Mouse (Mus musculus) kidney, postnatal 36 days (tissue): ENCODE data around the gene Lgi1.
A peak's percentile ranks its signal among the peaks of the same experiment; 100 is the strongest.

Experiments
- DNase-seq, 2 experiments: peaks; one replicate each; pipeline ENCODE4 v3.0.0; 2021 to 2022; ENCODE audit warnings: mixed read lengths in 2 of 2

Gene Lgi1

GRCm38 (mm10) chr19:38328010-38328409 lies 63.7 kb downstream of the Lgi1 start:
- no peak for DNase-seq

- DNase-seq, result peak; percentile 39 to 49
These were observed 64.9 kb downstream of the Lgi1 start for GRCm38 (mm10) chr19:38329257-38329656.

GRCm38 (mm10) chr19:38331072-38331471 lies 66.7 kb downstream of the Lgi1 start:
- DNase-seq, result no peak

DNA sequence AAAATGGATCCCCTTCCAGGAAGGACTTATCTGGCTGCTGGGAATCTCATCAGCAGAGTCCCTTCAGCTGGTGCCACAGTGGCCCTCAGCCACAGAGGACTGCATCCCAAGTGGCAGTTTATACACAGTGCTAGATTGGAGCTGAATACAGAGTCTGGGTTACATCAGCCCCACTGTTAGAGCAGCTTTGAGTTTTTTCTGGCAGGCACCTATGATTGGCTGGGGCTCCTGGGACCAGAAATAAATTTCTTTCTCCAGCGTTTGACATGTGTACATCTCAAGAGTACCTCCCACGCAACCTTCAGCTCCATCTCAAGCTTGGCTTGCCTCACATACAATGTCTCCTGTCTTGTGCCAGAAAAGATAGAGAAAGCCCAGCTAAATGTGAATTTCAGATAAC lies 67.9 kb downstream of the Lgi1 start:
- no peak for DNase-seq

- DNase-seq, result no peak
These were observed 68.5 kb downstream of the Lgi1 start for GRCm38 (mm10) chr19:38332820-38333219.

DNA sequence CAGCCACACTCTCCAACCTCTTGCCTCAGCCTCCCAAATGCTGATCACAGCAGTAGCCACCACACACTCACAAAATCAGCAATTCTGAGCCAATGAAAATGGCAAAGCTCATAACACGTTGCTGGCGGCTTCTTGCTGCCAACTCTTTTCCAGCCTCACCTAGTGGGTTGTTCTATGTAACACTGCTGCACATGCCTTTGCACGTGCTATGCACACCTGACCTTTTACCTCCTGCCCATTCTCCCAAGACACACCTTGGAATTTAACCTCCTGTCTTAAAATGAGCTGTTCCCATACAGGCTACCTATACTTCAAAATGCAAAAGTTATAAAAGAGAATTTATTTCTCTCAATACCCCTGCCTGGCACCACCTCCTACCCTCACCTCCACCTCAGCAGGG lies 72.2 kb downstream of the Lgi1 start:
- DNase-seq, result peak; percentile 35 to 36

DNA sequence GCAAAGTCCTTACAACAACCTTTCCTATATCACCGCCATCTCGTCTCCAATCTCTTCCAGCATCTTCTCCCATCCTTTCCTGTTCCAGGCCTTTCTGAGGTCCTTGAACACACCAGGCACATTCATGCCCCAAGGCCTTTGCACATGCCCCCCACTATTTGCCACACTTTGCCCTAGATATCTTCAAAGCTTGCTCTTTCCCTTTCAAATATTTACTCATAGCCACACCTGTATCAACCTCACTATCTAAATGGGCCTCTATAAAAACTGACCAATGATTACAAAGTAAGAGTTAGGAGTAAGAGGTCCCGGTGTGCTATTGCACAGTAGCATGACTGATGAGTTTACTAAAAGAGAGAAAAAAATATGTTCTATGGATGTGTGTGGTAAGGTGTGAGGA lies 73.0 kb downstream of the Lgi1 start:
- DNase-seq, result no peak

DNA sequence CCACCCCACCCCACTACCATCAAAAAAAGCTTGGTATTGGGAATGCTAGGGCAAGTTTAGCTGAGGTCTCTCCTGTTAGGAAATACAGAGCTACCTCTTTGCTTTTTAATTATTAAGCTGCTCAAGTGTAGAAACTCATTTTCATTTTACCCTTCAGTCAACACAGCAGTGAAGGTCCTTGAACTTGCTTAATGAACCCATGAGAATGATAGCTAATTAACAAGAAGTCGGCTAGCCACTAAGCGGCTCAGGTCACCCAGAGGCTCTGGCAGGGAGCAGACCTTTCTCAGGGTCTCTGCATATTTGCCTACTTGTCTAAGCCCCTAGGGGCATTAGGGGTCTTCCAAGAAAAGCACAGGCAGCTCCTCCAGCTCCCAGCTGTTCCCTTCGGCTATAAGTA lies 75.4 kb downstream of the Lgi1 start:
- peak in 1 of 2 experiments; percentile 42 for DNase-seq

DNA sequence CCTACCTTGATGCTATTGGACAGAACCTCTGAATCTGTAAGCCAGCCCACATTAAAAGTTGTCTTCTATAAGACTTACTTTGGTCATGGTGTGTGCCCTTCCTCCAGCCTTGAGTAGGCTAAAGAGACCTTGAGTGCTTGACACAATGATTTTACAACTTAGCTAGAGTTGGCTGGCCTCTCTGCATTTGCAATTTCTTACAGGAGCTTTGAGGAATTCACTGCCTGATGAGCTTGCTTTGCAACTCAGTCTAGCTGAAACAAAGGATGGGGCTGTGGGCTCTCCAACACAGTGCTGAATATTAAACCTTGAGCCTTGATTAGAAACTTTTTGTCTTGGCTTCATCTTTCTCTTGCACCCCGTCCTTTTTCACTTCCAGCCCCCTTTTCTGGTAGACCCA lies 78.9 kb downstream of the Lgi1 start:
- DNase-seq, result no peak

DNA sequence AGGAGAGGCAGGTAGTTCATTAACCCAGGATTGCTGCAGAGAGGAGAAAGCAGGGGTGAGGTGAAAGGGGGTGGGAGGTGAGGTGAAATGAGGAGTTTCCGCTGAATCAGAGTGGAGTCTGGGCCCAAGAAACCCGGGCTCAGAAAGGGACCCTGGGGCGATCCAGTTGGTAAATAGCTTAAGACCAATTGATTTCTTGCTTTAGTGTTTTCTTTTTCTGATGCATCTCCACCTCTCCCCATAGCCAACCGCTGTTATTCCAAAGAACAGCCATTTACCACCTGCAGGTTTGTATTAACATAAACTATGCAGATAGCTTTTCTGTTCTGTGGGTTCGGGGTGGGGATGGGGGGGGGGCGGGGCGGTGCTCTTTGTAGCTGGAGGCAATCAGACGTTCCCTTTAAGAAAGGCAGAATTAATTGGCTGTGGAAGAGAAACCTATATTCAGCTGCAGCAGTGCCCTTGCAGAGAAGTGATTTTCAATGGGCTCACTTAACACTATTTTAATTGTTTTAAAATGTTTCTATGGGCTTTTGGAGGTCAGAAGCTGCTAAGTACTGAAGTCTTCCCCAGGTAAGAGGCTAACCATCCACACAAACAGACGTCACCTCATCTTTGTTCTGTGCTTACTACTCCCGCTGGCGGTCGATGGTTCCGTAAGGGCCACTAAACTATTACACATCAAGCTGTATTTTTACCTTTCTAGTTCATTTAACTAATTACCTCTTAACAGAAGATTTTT lies 84.1 kb downstream of the Lgi1 start:
- peak; percentile 50 to 67 for DNase-seq

DNA sequence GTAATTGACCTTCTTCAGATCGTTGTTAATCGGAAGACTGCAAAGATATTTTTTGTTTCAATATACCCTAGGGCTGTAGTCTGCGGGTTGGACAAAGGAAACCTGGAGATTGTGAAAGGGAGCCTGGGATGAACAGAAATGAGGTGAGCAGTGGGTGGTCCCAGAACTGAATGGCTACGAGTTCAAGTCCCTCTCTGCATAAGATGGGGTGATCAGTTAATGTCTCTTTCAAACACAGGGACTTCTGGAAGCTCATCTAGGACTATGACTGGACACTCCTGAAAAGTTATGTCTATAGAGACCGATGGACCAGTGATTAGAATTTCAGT lies 84.6 kb downstream of the Lgi1 start:
- no peak for DNase-seq

- no peak for DNase-seq
These were observed 86.9 kb downstream of the Lgi1 start for GRCm38 (mm10) chr19:38351202-38351601.

DNA sequence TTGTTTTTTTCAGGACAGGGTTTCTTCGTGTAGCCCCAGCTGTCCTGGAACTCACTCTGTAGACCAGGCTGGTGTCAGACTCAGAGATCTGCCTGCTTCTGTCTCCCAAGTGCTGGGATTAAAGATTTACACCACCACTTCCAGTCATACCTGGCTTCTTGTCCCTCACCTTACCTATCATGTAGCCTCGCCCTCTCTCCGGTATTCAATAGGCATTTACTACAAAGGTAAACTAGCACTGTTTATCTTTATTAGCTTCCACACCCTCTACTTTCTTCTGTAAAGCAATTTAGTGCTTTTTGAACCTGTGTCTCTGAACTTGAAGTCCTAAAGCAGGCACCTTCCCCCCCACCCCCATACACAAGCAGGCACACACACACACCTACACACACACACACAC lies 87.4 kb downstream of the Lgi1 start:
- no peak for DNase-seq

- peak; percentile 50 to 58 for DNase-seq
These were observed 88.3 kb downstream of the Lgi1 start for GRCm38 (mm10) chr19:38352495-38353130.

DNA sequence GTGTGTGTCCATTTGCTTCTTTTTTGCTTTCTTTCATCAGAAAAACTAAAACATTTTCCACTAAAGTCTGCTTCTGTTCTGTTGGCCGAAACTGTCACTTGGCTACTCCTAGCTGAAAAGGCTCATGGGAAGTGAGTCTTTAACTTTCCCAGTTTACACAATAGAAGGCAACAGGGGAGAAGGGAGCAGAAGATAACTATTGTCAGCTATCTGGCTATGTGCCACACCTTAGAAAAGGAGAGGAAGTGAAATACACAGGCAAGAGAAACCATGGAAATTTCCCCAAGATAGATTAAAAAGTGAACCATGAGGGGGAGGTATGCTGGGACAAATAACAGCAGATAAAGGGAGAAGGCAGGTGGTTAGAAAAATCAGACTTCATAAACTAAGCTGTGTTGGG lies 89.9 kb downstream of the Lgi1 start:
- no peak for DNase-seq

GRCm38 (mm10) chr19:38354819-38355360 lies 90.6 kb downstream of the Lgi1 start:
- no peak for DNase-seq

- no peak for DNase-seq
These were observed 92.0 kb downstream of the Lgi1 start for GRCm38 (mm10) chr19:38356211-38356828.

GRCm38 (mm10) chr19:38357956-38358623 lies 93.8 kb downstream of the Lgi1 start:
- no peak for DNase-seq

DNA sequence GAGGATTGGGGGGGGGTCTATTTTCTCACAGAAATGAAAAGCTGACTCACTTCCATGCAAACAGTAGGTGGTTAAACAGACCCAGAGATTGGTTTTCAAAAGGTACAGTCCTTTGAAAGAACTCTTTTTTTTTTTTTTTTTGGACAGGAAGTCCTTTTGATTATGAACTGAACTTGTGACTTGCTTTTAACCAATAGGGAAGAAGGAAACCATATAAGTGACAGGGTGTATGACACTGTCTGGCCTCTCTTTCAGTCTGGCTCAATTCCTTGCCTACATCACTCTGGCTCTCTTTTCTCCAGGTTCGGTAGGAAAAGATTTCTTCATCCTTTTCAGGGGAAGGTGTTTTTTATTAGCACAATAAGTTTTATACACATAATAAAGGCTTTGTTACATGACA lies 95.0 kb downstream of the Lgi1 start:
- no peak for DNase-seq
